Mouse (Mus musculus): ENCODE measurements around the gene Osbpl2. TPM values are rescaled to one million over a fixed set of nuclear protein-coding genes. Genes with fewer than 3 reads are reported as not detected.

Gene Osbpl2
- total and polyA plus RNA-seq, 3 experiments, result 11.4 to 15.6 (median 12.8) TPM

DNA sequence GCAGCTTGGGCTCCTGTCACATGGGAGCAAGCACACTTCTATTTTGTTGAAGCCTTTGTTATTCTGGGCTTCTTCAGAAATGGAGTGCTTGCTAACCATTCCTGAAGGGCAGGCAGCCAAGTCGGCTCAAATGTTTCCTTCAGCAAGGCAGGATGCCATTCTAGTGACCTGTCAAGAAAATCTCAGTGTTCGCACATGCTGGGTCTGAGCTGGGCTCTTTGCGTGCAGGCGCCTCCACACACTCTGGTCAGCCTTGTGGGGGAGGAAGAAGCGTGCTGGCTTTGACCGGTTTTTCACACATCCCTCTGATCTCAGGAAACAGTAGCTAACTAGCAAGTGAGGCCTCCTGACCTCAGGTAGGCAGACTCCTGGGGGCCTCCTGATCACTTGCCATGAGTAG, 3.8 kb upstream of the Osbpl2 start:
- Histone ChIP-seq H3K27ac (ENCODE audit: insufficient read depth, low read depth) (no peak overlapping the region), H3K36me3 (replicated peaks in 1 of 2; ENCODE audit: control insufficient read depth in 1 of 2, insufficient read depth in 1 of 2, low read length in 1 of 2) (no peaks in the 10 kb centered on the region)
- dilution Hi-C loops (cut with MboI; ENCODE audit: extremely low pct_ligation_motif_present, extremely low pct_unique_long_range_greater_than_20kb, low sequenced_read_pairs), result no loop called here

DNA sequence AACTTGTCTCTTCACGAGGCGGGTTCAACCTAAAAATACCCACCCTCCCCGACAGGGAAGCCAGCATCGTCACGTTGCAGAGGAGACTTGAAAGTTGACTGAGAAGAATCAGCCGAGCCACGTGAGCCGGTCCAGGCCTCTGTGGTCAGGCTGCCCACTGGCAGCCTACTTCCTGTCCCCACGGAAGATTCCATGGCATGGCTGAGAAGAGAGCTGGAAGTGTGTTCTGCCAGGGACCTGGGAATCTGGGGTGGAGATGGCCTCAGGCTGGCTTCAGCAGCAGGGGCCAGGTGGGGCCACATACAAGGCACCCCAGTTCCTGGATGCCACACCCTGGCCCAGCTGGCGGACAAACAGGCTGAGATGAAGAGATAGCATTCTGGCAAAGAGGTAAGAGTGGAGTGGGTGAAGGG, 3.0 kb upstream of the Osbpl2 start:
- in situ Hi-C loops (cut with MboI; ENCODE audit: low pct_ligation_motif_present, low pct_unique_long_range_greater_than_20kb, low sequenced_read_pairs), result no loop called here
- H3K27ac ChIP-seq (ENCODE audit: insufficient read depth, low read depth), result no peak overlapping the region
- H3K27me3 ChIP-seq (replicated peaks), result peaks cover 70% of the 10 kb centered on the region
- no peak overlapping the region for H3K4me3 ChIP-seq (replicated peaks in 1 of 3; ENCODE audit: low read depth in 2 of 3, low read length in 2 of 3, poor library complexity in 1 of 3)
- H3K4me1 ChIP-seq (ENCODE audit: control insufficient read depth in 1 of 2, insufficient read depth in 2 of 2), result peaks cover 17 to 32% of the 10 kb centered on the region in 2 experiments
- no peaks in the 10 kb centered on the region for H3K36me3 ChIP-seq (replicated peaks in 1 of 2; ENCODE audit: control insufficient read depth in 1 of 2, insufficient read depth in 1 of 2, low read length in 1 of 2)
- H3K79me2 ChIP-seq (replicated peaks; ENCODE audit: control insufficient read depth, extremely low read depth, insufficient read depth, poor library complexity, severe bottlenecking), result no peaks in the 10 kb centered on the region; the same call in 1 of the 2 replicates
- no peak overlapping the region for H3K9ac ChIP-seq (ENCODE audit: insufficient read depth, low read depth)
- dilution Hi-C loops (cut with MboI; ENCODE audit: extremely low pct_ligation_motif_present, extremely low pct_unique_long_range_greater_than_20kb, low sequenced_read_pairs), result no loop called here
- no peak for TF ChIP-seq HCFC1 (IDR thresholded peaks at IDR 0.05; ENCODE audit: low read depth, low read length)
- no peak for TF ChIP-seq E2F4 (IDR thresholded peaks at IDR 0.05; ENCODE audit: insufficient replicate concordance, low read depth, low read length)
- TF ChIP-seq BHLHE40 (IDR thresholded peaks at IDR 0.05; ENCODE audit: low read depth, low read length), result peak; percentile 47
- H3K9me3 ChIP-seq (replicated peaks; ENCODE audit: low read length), result no peaks in the 10 kb centered on the region
- no peak overlapping the region for H3K4me2 ChIP-seq (ENCODE audit: insufficient read depth, low read depth, poor library complexity, severe bottlenecking)
- no peak for DNase-seq (ENCODE audit: extremely low read depth)

More for the DNA sequence above, 3.8 kb upstream of the Osbpl2 start:
- no peaks in the 10 kb centered on the region for H3K79me2 ChIP-seq (replicated peaks; ENCODE audit: control insufficient read depth, extremely low read depth, insufficient read depth, poor library complexity, severe bottlenecking)
- no peaks in the 10 kb centered on the region for H3K9me3 ChIP-seq (replicated peaks; ENCODE audit: low read length)
- DNase-seq (ENCODE audit: extremely low read depth), result no peak
- H3K4me3 ChIP-seq (replicated peaks in 1 of 3; ENCODE audit: low read depth in 2 of 3, low read length in 2 of 3, poor library complexity in 1 of 3), result no peak overlapping the region
- in situ Hi-C loops (cut with MboI; ENCODE audit: low pct_ligation_motif_present, low pct_unique_long_range_greater_than_20kb, low sequenced_read_pairs), result no loop called here
- peaks cover 14 to 31% of the 10 kb centered on the region in 2 experiments for H3K4me1 ChIP-seq (ENCODE audit: control insufficient read depth in 1 of 2, insufficient read depth in 2 of 2)
- peaks cover 78% of the 10 kb centered on the region for H3K27me3 ChIP-seq (replicated peaks)
- no peak overlapping the region for H3K9ac ChIP-seq (ENCODE audit: insufficient read depth, low read depth)
- H3K4me2 ChIP-seq (ENCODE audit: insufficient read depth, low read depth, poor library complexity, severe bottlenecking), result no peak overlapping the region
- TF ChIP-seq TBP (conservative IDR thresholded peaks at IDR 0.05; ENCODE audit: low read depth, low read length) (no peak), MEF2A (IDR thresholded peaks at IDR 0.05; ENCODE audit: borderline replicate concordance, low read depth, low read length) (no peak), PAX5 (IDR thresholded peaks at IDR 0.05; ENCODE audit: low read length) (no peak), UBTF (IDR thresholded peaks at IDR 0.05; ENCODE audit: low read depth, low read length) (no peak), ZKSCAN1 (IDR thresholded peaks at IDR 0.05; ENCODE audit: borderline replicate concordance, low read depth, low read length) (no peak), ZC3H11A (IDR thresholded peaks at IDR 0.05; ENCODE audit: low read depth, low read length) (no peak), NRF1 (IDR thresholded peaks at IDR 0.05; ENCODE audit: low read depth, low read length) (no peak), NELFE (IDR thresholded peaks at IDR 0.05; ENCODE audit: low read depth, low read length) (no peak)

DNA sequence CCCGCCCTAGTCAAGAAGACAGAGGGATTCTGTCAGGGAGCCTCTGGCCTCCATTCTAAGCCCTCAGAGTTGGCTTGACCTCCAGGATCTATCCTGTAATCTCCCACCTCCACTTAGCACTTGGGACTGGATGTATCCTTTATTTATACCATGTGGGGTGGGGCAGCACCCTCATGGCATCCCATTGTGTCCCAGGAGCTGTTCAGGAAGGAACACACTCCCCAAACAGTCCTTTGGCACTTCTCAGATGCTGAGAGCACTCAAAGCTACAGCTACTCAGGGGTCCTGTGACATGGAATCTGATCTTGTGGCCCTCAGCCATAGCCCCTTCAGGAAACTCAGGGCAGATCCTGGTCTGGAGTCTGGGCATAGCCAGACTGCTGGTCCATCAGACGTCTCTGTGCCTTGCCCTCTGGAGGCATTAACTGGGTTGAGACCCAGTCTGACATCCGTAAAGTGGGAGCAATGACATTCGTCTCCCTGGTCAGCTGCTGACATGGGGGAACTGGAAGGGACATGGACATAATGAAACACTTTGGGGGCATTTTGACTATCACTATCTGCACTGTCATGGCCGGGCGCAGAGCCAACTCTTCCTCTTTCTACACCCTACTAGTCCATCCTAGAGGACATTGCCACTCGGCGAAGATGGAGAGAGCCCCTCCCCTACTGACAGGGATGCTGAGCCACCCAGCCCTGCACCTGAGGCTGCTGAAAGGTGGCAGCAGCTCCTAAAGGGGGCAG, 2.2 kb upstream of the Osbpl2 start:
- no peak for DNase-seq (ENCODE audit: extremely low read depth)
- in situ Hi-C loops (cut with MboI; ENCODE audit: low pct_ligation_motif_present, low pct_unique_long_range_greater_than_20kb, low sequenced_read_pairs) (no loop called here), dilution Hi-C loops (cut with MboI; ENCODE audit: extremely low pct_ligation_motif_present, extremely low pct_unique_long_range_greater_than_20kb, low sequenced_read_pairs) (no loop called here)

More for the DNA sequence above, 2.2 kb upstream of the Osbpl2 start:
- no peaks in the 10 kb centered on the region for H3K9me3 ChIP-seq (replicated peaks; ENCODE audit: low read length)
- no peak overlapping the region for H3K4me2 ChIP-seq (ENCODE audit: insufficient read depth, low read depth, poor library complexity, severe bottlenecking)
- H3K27me3 ChIP-seq (replicated peaks), result peaks cover 62% of the 10 kb centered on the region
- H3K9ac ChIP-seq (ENCODE audit: insufficient read depth, low read depth), result no peak overlapping the region
- no peak overlapping the region for H3K4me3 ChIP-seq (replicated peaks in 1 of 3; ENCODE audit: low read depth in 2 of 3, low read length in 2 of 3, poor library complexity in 1 of 3)
- H3K79me2 ChIP-seq (replicated peaks; ENCODE audit: control insufficient read depth, extremely low read depth, insufficient read depth, poor library complexity, severe bottlenecking), result no peaks in the 10 kb centered on the region; the same call in 1 of the 2 replicates
- TF ChIP-seq NELFE (IDR thresholded peaks at IDR 0.05; ENCODE audit: low read depth, low read length) (no peak), IRF4 (IDR thresholded peaks at IDR 0.05; ENCODE audit: low read depth, low read length) (no peak), EP300 (IDR thresholded peaks at IDR 0.05; ENCODE audit: low read length) (no peak), POLR2A (IDR thresholded peaks at IDR 0.05; ENCODE audit: low read depth, low read length) (no peak), GABPA (IDR thresholded peaks at IDR 0.05; ENCODE audit: insufficient replicate concordance, low read depth, low read length) (no peak), JUND (conservative IDR thresholded peaks at IDR 0.05; ENCODE audit: low read depth, low read length) (no peak), SIN3A (IDR thresholded peaks at IDR 0.05; ENCODE audit: low read length) (no peak), MAFK (IDR thresholded peaks at IDR 0.05; ENCODE audit: insufficient replicate concordance, low read length) (no peak), POLR2AphosphoS2 (IDR thresholded peaks at IDR 0.05; ENCODE audit: low read depth, low read length) (no peak), RAD21 (IDR thresholded peaks at IDR 0.05; ENCODE audit: low read depth, low read length) (no peak), CHD1 (IDR thresholded peaks at IDR 0.05; ENCODE audit: low read depth, low read length) (no peak), NRF1 (IDR thresholded peaks at IDR 0.05; ENCODE audit: low read depth, low read length) (no peak)
- H3K36me3 ChIP-seq (replicated peaks in 1 of 2; ENCODE audit: control insufficient read depth in 1 of 2, insufficient read depth in 1 of 2, low read length in 1 of 2), result peaks cover 0 to 3% of the 10 kb centered on the region in 2 experiments
- no peak overlapping the region for H3K27ac ChIP-seq (ENCODE audit: insufficient read depth, low read depth)
- peaks cover 14 to 28% of the 10 kb centered on the region in 2 experiments for H3K4me1 ChIP-seq (ENCODE audit: control insufficient read depth in 1 of 2, insufficient read depth in 2 of 2)

All from CH12.LX (cell line).